Comparison of ENCODE assay signal across 8 mouse cellular contexts in genomic region chr2:114012749-114013211, GRCm38 (mm10). TPM values are rescaled to one million over a fixed set of nuclear protein-coding genes. Genes with fewer than 3 reads are reported as not detected.
A peak's percentile ranks its signal among the peaks of the same experiment; 100 is the strongest.
DNase-seq lines count a peak whose midpoint lies in the region; ATAC-seq lines count a peak whose summit lies in the region.

No protein-coding gene starts in this region.

- no peak overlapping the region for H3K27ac ChIP-seq in kidney, embryonic 15.5 days
- H3K27ac ChIP-seq in midbrain, embryonic 16.5 days (ENCODE audit: low read length), result peak overlapping the region; percentile 88

- no peak overlapping the region for H3K9ac ChIP-seq in kidney, embryonic 15.5 days
- peak overlapping the region; percentile 94 for H3K9ac ChIP-seq in midbrain, embryonic 16.5 days (ENCODE audit: low read depth, low read length)

- H3K9me3 ChIP-seq in kidney, embryonic 15.5 days (replicated peaks), result no peaks in the 10 kb centered on the region
- peaks cover 2% of the 10 kb centered on the region; the same call in 1 of the 2 replicates for H3K9me3 ChIP-seq in midbrain, embryonic 16.5 days (replicated peaks; ENCODE audit: control insufficient read depth, low read length, poor library complexity, severe bottlenecking)

- H3K27me3 ChIP-seq in kidney, embryonic 15.5 days, result peaks cover 59% of the 10 kb centered on the region
- H3K27me3 ChIP-seq in midbrain, embryonic 16.5 days (ENCODE audit: control insufficient read depth, insufficient read depth, low read depth, low read length), result no peaks in the 10 kb centered on the region

- no peaks in the 10 kb centered on the region for H3K36me3 ChIP-seq in kidney, embryonic 15.5 days
- H3K36me3 ChIP-seq in midbrain, embryonic 16.5 days (ENCODE audit: control insufficient read depth, insufficient read depth, low read length), result no peaks in the 10 kb centered on the region

- H3K4me3 ChIP-seq in kidney, embryonic 15.5 days (replicated peaks), result peak overlapping the region; percentile 47
- H3K4me3 ChIP-seq in midbrain, embryonic 16.5 days (ENCODE audit: low read depth, low read length), result peak overlapping the region; percentile 83

- peak overlapping the region; percentile 72 for H3K4me2 ChIP-seq in kidney, embryonic 15.5 days
- H3K4me2 ChIP-seq in midbrain, embryonic 16.5 days (ENCODE audit: low read length), result peak overlapping the region; percentile 83

- ATAC-seq in kidney, embryonic 15.5 days (replicated peaks; ENCODE audit: low FRiP score), result peak; percentile 37; the same call in 1 of the 2 replicates
- ATAC-seq in midbrain, embryonic 16.5 days, result peak; percentile 86

- 4% methylated on average over 19 of the region's 19 CpGs for WGBS in kidney, embryonic 15.5 days
- WGBS in midbrain, embryonic 16.5 days, result under 1% methylated on average over 19 of the region's 19 CpGs

- peaks cover 13% of the 10 kb centered on the region for H3K4me1 ChIP-seq in kidney, embryonic 15.5 days
- H3K4me1 ChIP-seq in midbrain, embryonic 16.5 days (ENCODE audit: control insufficient read depth, insufficient read depth, low read length), result peaks cover 11% of the 10 kb centered on the region; the same call in 1 of the 2 replicates

- no peak for DNase-seq in kidney, adult 11 months
- DNase-seq in cerebellum, adult 9-10 months, result peak; percentile 22
- peak; percentile 5 for DNase-seq in heart, postnatal 4 days
- DNase-seq in spleen, postnatal 4 days (ENCODE audit: low spot score in 2 of 2), result no peak
- DNase-seq in yolk sac, embryonic 10.5 days (ENCODE audit: low spot score), result no peak
- DNase-seq in frontal cortex, postnatal 25 days (ENCODE audit: low spot score in 2 of 2), result no peak

RNA-seq across cellular contexts. Expression of gene Gjd2, which starts 0.6 kb away (rescaled TPM):
- 0.38 and 0.41 TPM in 2 replicates for polyA plus RNA-seq in kidney, embryonic 15.5 days (2015; fragmentation: Nextera tagmentation; extraction: Ambion mirVana)
- total RNA-seq in heart, postnatal 4 days (2021), result not detected
- 10.5 and 11.9 TPM in 2 replicates for polyA plus RNA-seq in midbrain, embryonic 16.5 days (2015; fragmentation: Nextera tagmentation; extraction: Ambion mirVana)

RNA-seq across cellular contexts. Expression of gene Actc1, which starts 40.6 kb away (rescaled TPM):
- 101 and 151 TPM in 2 replicates for polyA plus RNA-seq in kidney, embryonic 15.5 days (2015; fragmentation: Nextera tagmentation; extraction: Ambion mirVana)
- over 10,000 TPM; 17,542 to 18,879 TPM for total RNA-seq in heart, postnatal 4 days (2021)
- 0.51 and 0.97 TPM in 2 replicates for polyA plus RNA-seq in midbrain, embryonic 16.5 days (2015; fragmentation: Nextera tagmentation; extraction: Ambion mirVana)

Comparison
In these comparisons a context has a peak if more than half of its experiments do, and no peak if none do; other contexts are left out.
1. DNase-seq: peak in cerebellum, adult 9-10 months (single experiment) and heart, postnatal 4 days (single experiment); none in kidney, adult 11 months (single experiment), spleen, postnatal 4 days (0 of 2), yolk sac, embryonic 10.5 days (single experiment) and frontal cortex, postnatal 25 days (0 of 2).
2. RNA of gene Actc1, which starts 40.6 kb away (polyA plus RNA-seq): 101 to 151 TPM in kidney, embryonic 15.5 days; 0.51 to 0.97 TPM in midbrain, embryonic 16.5 days; every median in the first group is over 10 times any median in the second.